Mouse (Mus musculus) Patski (cell line): ENCODE measurements at regions not wholly inside any gene's neighbourhood (a gene's known extent, or its start where the extent isn't known, plus 50 kb on each side); places are given as distances from the start of the nearest gene placed in this dataset.

Experiments used
- ATAC-seq: fragments of 100-300 bp; one replicate; pipeline ENCODE4 v1.8.0; 2021
- CTCF ChIA-PET: fragments of 350-600 bp; sonication (Branson Sonifier 250); formaldehyde crosslinking; loops from one replicate; lab custom pipeline; 2022; ENCODE audit warnings: inconsistent platforms; lab: Charles Lee
- POLR2A ChIA-PET: fragments of 350-600 bp; sonication (Branson Sonifier 250); formaldehyde crosslinking; loops from one replicate; lab custom pipeline; 2022; ENCODE audit warnings: antibody characterized with exemption, inconsistent platforms; lab: Charles Lee
- DNase-seq: peaks from one replicate; pipeline ENCODE4 v3.0.0-alpha.2; 2011; ENCODE audit warnings: low read depth, low spot score
- H3K27me3 ChIP-seq: fragments of 371-371 bp; one replicate; pipeline ENCODE4 v1.5.1; 2021
- CTCF ChIP-seq: fragments of 100-300 bp; IDR thresholded peaks from one replicate; pipeline ENCODE4 v1.5.1; 2021
- in situ Hi-C: fragments of 300-500 bp; cut with MboI; formaldehyde crosslinking; loops from 3 replicates; pipeline ENCODE4 v1.11.1; 2018; ENCODE audit warnings: low pct_unique_long_range_greater_than_20kb, mixed read lengths

DNA sequence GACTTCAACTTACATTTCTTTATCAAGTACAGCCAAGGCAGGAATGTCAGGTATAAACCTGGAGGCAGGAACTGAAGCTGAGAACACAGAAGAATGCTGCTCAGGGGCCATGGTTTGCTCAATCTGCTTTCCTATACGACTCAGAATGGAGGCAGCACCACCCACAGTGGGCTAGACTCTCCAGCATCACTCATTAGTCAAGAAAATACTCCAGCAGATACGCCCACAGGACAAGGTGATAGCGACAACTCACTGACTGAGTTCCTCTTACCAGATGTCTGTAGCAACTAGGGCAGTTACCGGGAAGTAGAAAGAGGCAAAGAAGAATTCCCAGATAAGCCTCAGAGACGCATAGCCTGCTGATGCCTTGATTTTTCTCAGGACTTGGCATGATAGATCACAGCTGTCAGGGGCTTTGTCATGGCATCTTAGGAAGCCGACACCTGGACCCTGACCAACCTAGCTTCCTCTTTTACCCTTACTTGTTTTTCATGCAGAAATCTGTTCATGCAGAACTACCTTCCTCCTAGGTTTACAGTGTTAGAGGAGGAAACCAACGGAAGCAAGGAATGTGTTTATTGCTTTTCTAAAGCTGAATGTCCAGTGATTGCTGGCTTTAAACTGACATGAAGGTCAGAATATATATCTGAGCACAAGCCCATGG is 110.7 kb upstream of the Sp4 start:
- ChIA-PET POLR2A (no interaction called here), CTCF (no interaction called here)
- in situ Hi-C loops = no loop called here
- DNase-seq (no peak), ATAC-seq (no peak)
- no peaks in the 10 kb centered on the region for H3K27me3 ChIP-seq
- no peak for TF ChIP-seq CTCF

DNA sequence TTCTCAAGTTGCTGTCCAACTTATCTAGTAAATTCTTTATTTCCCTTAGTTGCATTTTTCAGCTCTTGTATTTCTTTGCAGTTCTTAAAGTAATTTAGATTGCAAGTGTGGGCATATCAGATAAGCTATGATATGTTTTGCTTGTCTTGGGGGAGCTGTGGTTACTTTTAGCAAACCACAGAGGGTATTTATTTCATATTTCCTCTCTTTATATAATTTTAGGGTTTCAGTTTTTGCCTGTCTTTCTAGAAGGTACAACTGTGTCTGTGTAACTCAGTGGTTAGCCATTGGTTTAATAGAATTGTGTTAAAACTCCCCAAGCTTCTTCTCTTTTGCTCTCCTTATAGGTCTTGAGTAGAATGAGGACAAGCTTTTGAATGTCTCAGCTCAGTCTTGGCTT is 109.7 kb upstream of the Sp4 start:
- in situ Hi-C loops = no loop called here
- ChIA-PET POLR2A (no interaction called here), CTCF (no interaction called here)
- DNase-seq = no peak
- H3K27me3 ChIP-seq = no peaks in the 10 kb centered on the region
- TF ChIP-seq CTCF = no peak
- ATAC-seq = no peak

DNA sequence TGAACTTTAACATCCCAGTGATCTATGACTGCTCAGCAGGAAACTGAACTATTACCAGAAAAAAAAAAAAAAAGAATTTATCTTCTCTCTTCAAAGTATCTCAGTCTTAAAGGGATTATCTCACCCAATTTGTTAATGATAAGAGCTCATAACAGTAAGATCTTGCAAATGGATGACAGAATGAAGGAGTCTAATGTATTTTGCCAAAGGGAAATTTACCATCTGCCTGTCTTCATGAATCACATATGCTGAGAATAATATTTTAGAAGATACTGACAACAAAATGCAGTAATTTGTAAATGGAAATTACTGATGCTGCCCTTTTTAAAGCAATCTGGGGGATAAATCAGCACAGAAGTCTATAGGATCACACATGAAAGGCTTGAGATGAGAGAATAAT is 103.9 kb upstream of the Sp4 start:
- CTCF ChIA-PET = no interaction called here
- POLR2A ChIA-PET = no interaction called here
- in situ Hi-C loops = no loop called here

DNA sequence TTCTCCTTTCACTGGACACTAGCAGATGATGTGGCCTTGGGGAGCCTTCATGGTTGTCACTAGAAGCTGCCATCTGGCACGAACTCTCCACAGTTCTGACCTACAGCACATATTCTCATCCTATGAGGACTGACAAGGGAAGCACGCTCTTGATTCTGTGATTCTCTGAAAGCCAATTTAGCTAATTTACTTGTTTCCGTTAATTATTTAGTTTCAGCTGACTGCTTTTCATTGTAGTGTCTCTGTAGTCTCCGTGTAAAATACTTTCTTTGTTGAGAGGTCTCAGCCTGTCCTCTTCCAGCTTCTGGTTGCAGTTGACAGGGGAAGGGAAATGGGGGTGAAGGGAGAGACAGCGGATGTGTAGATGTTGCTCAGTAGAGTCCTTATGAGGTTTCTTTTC is 102.9 kb upstream of the Sp4 start:
- ChIA-PET POLR2A (no interaction called here), CTCF (no interaction called here)
- peaks cover 10% of the 10 kb centered on the region for H3K27me3 ChIP-seq
- DNase-seq = no peak
- in situ Hi-C loops = no loop called here
- no peak for TF ChIP-seq CTCF
- no peak for ATAC-seq

More for the DNA sequence above, 103.9 kb upstream of the Sp4 start:
- no peak for TF ChIP-seq CTCF
- DNase-seq (no peak), ATAC-seq (no peak)
- H3K27me3 ChIP-seq = peaks cover 10% of the 10 kb centered on the region

DNA sequence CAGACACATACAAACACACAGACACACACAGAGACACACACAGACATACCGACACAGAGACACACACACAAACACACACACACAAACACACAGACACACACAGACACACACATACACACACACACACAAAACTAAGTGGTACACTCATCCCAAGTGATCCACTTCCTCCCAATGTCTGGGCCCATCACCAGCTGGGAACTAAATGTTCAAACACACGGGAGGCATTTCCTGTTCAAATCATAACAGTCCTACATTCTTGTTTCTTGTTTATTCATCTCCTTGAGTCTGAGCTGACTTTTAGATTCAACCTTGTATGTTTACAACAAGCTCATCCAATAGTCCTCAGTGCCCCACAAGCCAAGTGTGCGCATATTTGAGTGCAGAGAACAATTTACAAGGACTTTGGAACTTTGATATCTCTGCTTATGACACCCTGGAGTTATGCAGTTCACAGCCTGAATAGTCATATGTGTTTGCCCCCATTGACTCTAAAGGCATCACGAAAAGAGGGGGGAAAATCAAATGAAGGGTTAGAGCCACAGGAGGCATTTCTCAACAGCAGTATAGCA is 102.4 kb upstream of the Sp4 start:
- TF ChIP-seq CTCF = no peak
- ChIA-PET CTCF (no interaction called here), POLR2A (no interaction called here)
- peaks cover 13% of the 10 kb centered on the region for H3K27me3 ChIP-seq
- in situ Hi-C loops = no loop called here
- ATAC-seq = no peak
- no peak for DNase-seq

DNA sequence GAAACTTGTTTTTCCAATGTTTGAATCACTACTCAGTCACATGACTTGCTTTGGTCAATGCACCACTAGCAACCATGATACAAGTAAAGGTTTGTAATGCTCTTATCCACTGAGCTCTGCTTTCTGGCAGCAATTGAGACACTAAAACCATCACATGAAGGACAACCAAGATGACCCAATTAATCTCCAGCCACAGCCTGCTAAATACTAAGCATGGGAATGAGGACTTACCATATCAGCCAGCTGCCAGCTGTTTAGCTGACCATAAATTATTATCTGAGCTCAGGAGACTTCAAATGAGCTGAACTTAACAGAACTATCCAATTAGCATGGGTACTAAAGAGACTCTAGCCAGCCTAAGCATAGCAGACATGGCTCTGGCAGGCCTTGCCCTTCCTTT is 100.1 kb upstream of the Sp4 start:
- peaks cover 13% of the 10 kb centered on the region for H3K27me3 ChIP-seq
- no peak for DNase-seq
- ChIA-PET CTCF (no interaction called here), POLR2A (no interaction called here)
- TF ChIP-seq CTCF = no peak
- in situ Hi-C loops = no loop called here
- ATAC-seq = no peak

DNA sequence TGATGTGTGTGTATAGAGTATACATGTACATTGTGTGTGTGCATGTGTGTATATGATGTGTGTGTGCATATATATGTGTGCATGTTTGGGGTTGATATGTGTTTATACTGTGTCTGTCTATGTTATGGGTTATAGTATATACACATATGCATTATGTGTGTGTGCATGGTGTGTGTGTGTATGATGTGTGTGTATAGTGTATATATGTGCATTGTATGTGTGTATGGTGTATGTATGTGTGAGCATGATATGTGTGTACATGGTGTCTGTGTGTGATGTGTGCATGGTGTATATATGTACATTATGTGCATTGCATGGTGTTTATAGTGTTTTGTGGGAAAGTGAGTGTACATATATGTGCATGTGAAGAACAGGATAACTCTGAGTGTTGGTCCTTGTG is 90.4 kb upstream of the Sp4 start:
- POLR2A ChIA-PET = no interaction called here
- DNase-seq (no peak), ATAC-seq (no peak)
- no peaks in the 10 kb centered on the region for H3K27me3 ChIP-seq
- CTCF ChIA-PET = no interaction called here
- no peak for TF ChIP-seq CTCF
- in situ Hi-C loops = no loop called here

DNA sequence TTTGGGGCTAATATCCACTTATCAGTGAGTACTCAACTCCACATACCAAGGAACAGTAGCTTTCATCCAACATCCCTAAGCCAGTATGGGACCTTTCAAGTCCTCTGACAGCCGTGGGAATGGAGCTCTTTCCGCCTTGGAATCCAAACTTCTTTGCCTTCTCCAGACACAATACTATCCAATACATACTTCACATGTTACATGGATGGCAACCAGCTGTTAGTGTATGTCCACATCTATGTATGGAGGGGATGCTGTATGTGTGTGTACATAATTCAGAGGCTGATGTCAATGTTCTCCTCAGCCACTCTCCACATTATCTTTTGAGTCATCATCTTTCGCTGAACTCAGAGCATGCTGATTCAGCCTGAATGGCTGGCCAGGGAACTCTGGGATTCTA is 79.8 kb upstream of the Sp4 start:
- in situ Hi-C loops = no loop called here
- DNase-seq (no peak), ATAC-seq (no peak)
- no peak for TF ChIP-seq CTCF
- H3K27me3 ChIP-seq = peaks cover 2% of the 10 kb centered on the region
- POLR2A ChIA-PET = no interaction called here
- CTCF ChIA-PET = no interaction called here

DNA sequence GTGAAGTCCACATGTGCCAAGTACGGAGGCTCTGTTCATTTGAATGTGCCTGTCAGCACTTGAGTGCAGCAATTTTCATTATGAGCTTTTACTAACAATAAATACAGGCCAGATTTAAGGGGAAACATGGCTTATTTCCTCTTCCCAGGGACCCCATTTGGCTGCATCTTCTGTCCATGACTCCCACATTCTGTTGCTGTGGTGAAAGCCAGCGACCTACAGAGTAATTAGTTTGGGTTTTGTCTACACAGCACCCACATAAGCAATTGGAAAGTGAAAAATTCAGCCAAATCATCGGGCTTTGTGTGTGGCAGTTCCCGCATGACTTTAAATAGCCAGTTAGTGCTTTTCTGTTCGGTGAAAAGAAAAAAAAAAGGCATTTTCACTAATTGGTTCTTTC is 76.7 kb upstream of the Sp4 start:
- DNase-seq = no peak

DNA sequence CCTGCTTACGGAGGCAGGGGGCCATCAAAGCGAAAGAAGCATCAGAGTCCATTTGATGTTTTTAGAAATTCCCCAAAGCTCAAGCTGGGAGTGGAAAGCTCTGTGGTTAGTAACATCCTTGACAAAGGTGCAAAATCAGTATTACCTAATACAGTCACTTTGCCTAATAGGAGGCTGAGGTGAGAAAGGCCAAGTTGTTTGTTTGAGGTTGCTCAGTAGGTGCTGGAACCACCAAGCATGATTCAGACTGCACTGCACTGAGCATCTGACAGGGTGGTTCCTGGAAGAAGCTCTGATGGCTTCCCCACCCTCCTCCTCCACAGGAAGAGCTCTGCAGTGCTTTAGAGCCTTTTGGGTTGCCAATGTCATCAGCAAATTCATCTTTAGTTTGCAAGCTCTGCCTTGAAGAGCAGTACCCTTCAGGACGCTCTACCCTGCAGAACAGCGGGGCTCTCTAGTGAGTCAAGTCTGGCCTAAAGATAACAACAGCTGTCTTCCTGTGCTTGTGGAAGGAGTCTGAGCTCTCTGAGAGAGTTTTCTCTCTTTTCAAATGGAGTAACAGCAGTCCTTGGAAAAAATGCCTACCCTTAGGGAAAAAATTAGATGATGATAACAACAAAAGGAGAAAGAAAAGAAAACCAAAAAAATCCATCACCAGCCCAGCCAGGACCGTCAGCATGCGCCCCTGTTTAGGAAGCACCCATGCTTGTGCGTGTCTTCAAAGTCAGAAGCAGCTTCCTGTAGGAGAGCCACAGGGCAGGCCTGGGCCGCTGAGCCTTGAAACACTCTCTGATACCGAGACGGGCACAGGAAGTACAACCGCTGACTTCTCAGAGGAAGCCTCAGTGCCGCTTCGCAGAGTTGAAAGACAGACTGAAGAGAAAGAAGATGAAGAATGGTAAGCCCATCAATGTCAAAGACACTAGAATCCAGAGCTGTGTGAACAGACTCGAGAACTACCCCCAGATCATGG is 75.6 kb upstream of the Sp4 start:
- ChIA-PET POLR2A (no interaction called here), CTCF (interaction anchor here (1.0 kb wide), 1 partner anchor 24 kb away, joined by 3 read pairs; no protein-coding TSS in a partner anchor)
- peaks cover 2% of the 10 kb centered on the region for H3K27me3 ChIP-seq
- in situ Hi-C loops = no loop called here
- no peak for TF ChIP-seq CTCF
- no peak for ATAC-seq
- no peak for DNase-seq

More for the DNA sequence above, 76.7 kb upstream of the Sp4 start:
- in situ Hi-C loops = no loop called here
- ATAC-seq = no peak
- ChIA-PET CTCF (interaction anchor here (1.0 kb wide), 1 partner anchor 25 kb away, joined by 3 read pairs; no protein-coding TSS in a partner anchor), POLR2A (no interaction called here)
- no peak for TF ChIP-seq CTCF
- H3K27me3 ChIP-seq = peaks cover 2% of the 10 kb centered on the region

DNA sequence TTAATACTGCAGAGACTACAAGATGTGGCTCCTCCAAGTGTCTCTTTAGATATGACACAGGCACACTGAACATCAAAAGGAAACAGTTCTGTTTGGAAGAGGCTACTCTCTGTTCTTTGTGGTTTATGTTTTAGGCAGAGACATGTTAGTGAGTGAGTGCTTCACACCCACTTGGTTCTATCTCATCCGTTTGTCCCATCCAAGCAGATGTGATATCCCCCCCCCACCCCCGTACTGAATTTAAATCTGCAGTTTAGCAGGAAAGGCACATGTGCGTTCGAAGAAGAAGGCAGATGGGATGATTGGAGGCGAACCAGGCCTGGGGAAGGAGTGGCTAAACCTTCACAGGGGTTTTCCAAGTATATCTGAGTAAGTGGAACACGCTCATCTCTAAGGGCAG is 72.0 kb upstream of the Sp4 start:
- ATAC-seq (no peak), DNase-seq (no peak)
- in situ Hi-C loops = no loop called here
- ChIA-PET CTCF (no interaction called here), POLR2A (no interaction called here)
- no peak for TF ChIP-seq CTCF
- no peaks in the 10 kb centered on the region for H3K27me3 ChIP-seq
